Mouse (Mus musculus) T-helper 2 cell (primary cell): Measurements from ENCODE around the gene Smc1a.
"Not testable (repeated sequence)": the region's sequence is repeated elsewhere in the genome, so short reads cannot be mapped to it uniquely, and the experiment has no call there.

Experiments
- in situ Hi-C: fragments of 300-600 bp; cut with MboI, MseI; formaldehyde crosslinking; loops from one replicate; pipeline ENCODE4 v1.15.1; 2025; ENCODE audit warnings: high pct_unique_total_duplicates

The Smc1a gene

GRCm38 (mm10) chrX:152016151-152017145 is at the start of gene Smc1a, which contains the start of gene Ribc1:
Gene Smc1a, plus strand, starts transcription at chrX:152016428.
Gene Ribc1, minus strand, starts transcription at chrX:152016295.
- in situ Hi-C loops, result no loop called here

GRCm38 (mm10) chrX:151999006-151999710 is 17.1 kb upstream of the Smc1a start:
- in situ Hi-C loops, result no loop called here

GRCm38 (mm10) chrX:152001182-152001684 is 15.0 kb upstream of the Smc1a start:
- in situ Hi-C loops, result loop anchor here (10.0 kb wide), 1 partner anchor 56 kb away; no protein-coding TSS in a partner anchor

GRCm38 (mm10) chrX:152001737-152002710 is 14.2 kb upstream of the Smc1a start, which contains the start of gene Hsd17b10:
Gene Hsd17b10, plus strand, starts transcription at chrX:152001845.
- in situ Hi-C loops, result loop anchor here (10.0 kb wide), 1 partner anchor 57 kb away; no protein-coding TSS in a partner anchor

- in situ Hi-C loops, result loop anchor here (10.0 kb wide), 1 partner anchor 58 kb away; no protein-coding TSS in a partner anchor
These were observed 13.4 kb upstream of the Smc1a start for GRCm38 (mm10) chrX:152002865-152003264.

GRCm38 (mm10) chrX:152007863-152008262 is 8.4 kb upstream of the Smc1a start:
- in situ Hi-C loops, result loop anchor here (10.0 kb wide), 1 partner anchor 63 kb away; no protein-coding TSS in a partner anchor

- in situ Hi-C loops, result no loop called here
These were observed 477 bp upstream of the Smc1a start for GRCm38 (mm10) chrX:152015752-152016150.

- in situ Hi-C loops, result no loop called here
These were observed 958 bp downstream of the Smc1a start for GRCm38 (mm10) chrX:152017186-152017585.

- in situ Hi-C loops, result no loop called here
These were observed 3.1 kb downstream of the Smc1a start for GRCm38 (mm10) chrX:152019294-152019693.

- in situ Hi-C loops, result loop anchor here (10.0 kb wide), 1 partner anchor 125 kb away; no protein-coding TSS in a partner anchor
These were observed 23.6 kb downstream of the Smc1a start for GRCm38 (mm10) chrX:152039865-152040264.

GRCm38 (mm10) chrX:152047230-152047629 is 31.0 kb downstream of the Smc1a start:
- in situ Hi-C loops, result no loop called here

- in situ Hi-C loops, result no loop called here
These were observed 36.3 kb downstream of the Smc1a start for GRCm38 (mm10) chrX:152052546-152052945.

GRCm38 (mm10) chrX:152054094-152054493 is 37.9 kb downstream of the Smc1a start:
- in situ Hi-C loops, result no loop called here

- in situ Hi-C loops, result loop anchor here (5.0 kb wide), 1 partner anchor 87 kb away; no protein-coding TSS in a partner anchor
These were observed 49.4 kb downstream of the Smc1a start for GRCm38 (mm10) chrX:152065674-152066073.

GRCm38 (mm10) chrX:152067789-152068188 is 51.6 kb downstream of the Smc1a start:
- in situ Hi-C loops, result loop anchor here (5.0 kb wide), 1 partner anchor 85 kb away; no protein-coding TSS in a partner anchor

- in situ Hi-C loops, result not testable (repeated sequence)
These were observed 73.8 kb downstream of the Smc1a start for GRCm38 (mm10) chrX:152089832-152090614.

- in situ Hi-C loops, result no loop called here
These were observed 81.3 kb downstream of the Smc1a start for GRCm38 (mm10) chrX:152097572-152097971.
